Mouse (Mus musculus): Measurements from ENCODE around the gene Wdfy1.

DNA sequence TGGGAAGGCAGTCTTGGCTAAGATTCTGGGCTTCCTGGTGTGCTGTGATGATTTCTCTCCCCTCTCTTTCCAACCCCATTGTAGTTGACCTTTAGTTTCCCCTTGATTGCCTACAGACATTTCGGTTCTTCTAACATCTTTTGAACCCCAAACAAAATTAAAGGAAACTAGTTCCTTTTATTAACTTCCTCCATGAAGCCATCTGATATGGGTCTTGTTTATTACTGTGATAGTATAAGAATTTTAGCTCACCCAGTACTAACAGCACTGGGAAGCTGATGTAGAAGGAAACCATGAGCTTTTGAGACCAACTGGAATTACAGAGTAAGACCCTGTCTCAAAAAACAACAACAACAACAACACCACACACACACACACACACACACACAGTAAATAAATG, 7.7 kb downstream of the Wdfy1 start:
- TF ChIP-seq CTCF (IDR thresholded peaks at IDR 0.05; ENCODE audit: control insufficient read depth, insufficient read depth, low read length) (no peak), POLR2A (IDR thresholded peaks at IDR 0.05; ENCODE audit: borderline replicate concordance, control insufficient read depth, low read depth, low read length) (no peak)

All from bone marrow, adult 2 months (tissue).